Mouse (Mus musculus) liver, embryonic 14.5 days (tissue): ENCODE results near the gene Bbs9. TPM values are rescaled to one million over a fixed set of nuclear protein-coding genes. Genes with fewer than 3 reads are reported as not detected.

Experiments
- ATAC-seq: fragments of 200-750 bp; cut with Nextera tagmentation; 2 replicates; pipeline ENCODE4 v1.8.0; 2017; ENCODE audit warnings: moderate number of reproducible peaks, mild to moderate bottlenecking, moderate library complexity; ENCODE audit not compliant: insufficient read depth
- DNase-seq, 3 experiments: peaks; one replicate each; pipeline ENCODE4 v3.0.0-alpha.2; 2012 to 2013; ENCODE audit warnings: low read depth in 3 of 3, low spot score in 3 of 3
- H3K27ac ChIP-seq: fragments of 300-500 bp; sonication (generic); 2 replicates; pipeline ENCODE4 v1.5.1; 2014; ENCODE audit warnings: moderate library complexity, mild to moderate bottlenecking, control low read depth, inconsistent platforms
- H3K27me3 ChIP-seq: fragments of 300-500 bp; sonication (generic); 2 replicates; pipeline ENCODE4 v1.6.1; 2014; ENCODE audit warnings: mild to moderate bottlenecking, low read length, moderate library complexity; ENCODE audit not compliant: control insufficient read depth, insufficient read depth
- H3K36me3 ChIP-seq: fragments of 300-500 bp; sonication (generic); replicated peaks from 2 replicates; pipeline ENCODE4 v1.6.1; 2014; ENCODE audit warnings: low read depth; ENCODE audit not compliant: control insufficient read depth, insufficient read depth
- H3K4me1 ChIP-seq, 2 experiments: fragments of 200-500 bp in 1 of 2; fragments of 300-500 bp in 1 of 2; sonication (generic) in 1 of 2; replicated peaks; 2 replicates each; pipeline ENCODE4 v1.6.1; 2012 to 2014; ENCODE audit warnings: antibody characterized with exemption in 1 of 2, inconsistent platforms in 1 of 2, low read length in 1 of 2; ENCODE audit not compliant: control insufficient read depth in 2 of 2, insufficient read depth in 2 of 2
- H3K4me2 ChIP-seq: fragments of 300-500 bp; sonication (generic); 2 replicates; pipeline ENCODE4 v1.6.1; 2014; ENCODE audit warnings: low read depth, mild to moderate bottlenecking, control low read depth, moderate library complexity
- H3K4me3 ChIP-seq, 2 experiments: fragments of 200-500 bp in 1 of 2; fragments of 300-500 bp in 1 of 2; sonication (generic) in 1 of 2; 2 replicates each; pipeline ENCODE4 v1.5.1; 2012 to 2014; ENCODE audit warnings: low read depth in 2 of 2, low read length in 2 of 2, mild to moderate bottlenecking in 2 of 2, control low read depth in 1 of 2, inconsistent platforms in 1 of 2, moderate library complexity in 1 of 2; ENCODE audit not compliant: insufficient read depth in 1 of 2
- H3K9ac ChIP-seq: fragments of 300-500 bp; sonication (generic); replicated peaks from 2 replicates; pipeline ENCODE4 v1.6.1; 2014; ENCODE audit warnings: mild to moderate bottlenecking, control low read depth, moderate library complexity
- H3K9me3 ChIP-seq: fragments of 300-500 bp; sonication (generic); 2 replicates; pipeline ENCODE4 v1.6.1; 2016; ENCODE audit warnings: low read length, mixed read lengths; ENCODE audit not compliant: control insufficient read depth
- CTCF ChIP-seq: IDR thresholded peaks from 2 replicates; pipeline ENCODE4 v1.5.1; 2016; ENCODE audit warnings: antibody characterized with exemption, low read depth, control low read depth
- EP300 ChIP-seq: IDR thresholded peaks from 2 replicates; pipeline ENCODE4 v1.6.1; 2016; ENCODE audit warnings: antibody characterized with exemption, low read depth
- WGBS: fragments of 180-500 bp; shearing (Covaris S2); extraction: QIAGEN DNeasy Blood & Tissue Kit; methylation state at CpG from one replicate; pipeline ENCODE4 v1.1.7; 2014; ENCODE audit not compliant: insufficient replicate concordance; 5-methylcytosine and 5-hydroxymethylcytosine counted together
- polyA plus RNA-seq, 2 experiments: library from polyadenylated mRNA; depleted of rRNA in 1 of 2; stranded (reverse) in 1 of 2; unstranded in 1 of 2; fragments of >200 nt; fragmentation: Nextera tagmentation in 1 of 2; extraction: Ambion mirVana in 1 of 2; gene quantifications; 2 replicates each; pipeline versions ENCODE4 v1.2.1 to v1.2.3; 2012 to 2014

Bbs9 gene
- polyA plus RNA-seq, 2 experiments, result 2.2 to 2.3 TPM

- TF ChIP-seq CTCF (no peak), EP300 (no peak)
- no peaks in the 10 kb centered on the region for H3K9me3 ChIP-seq
- whole genome bisulfite sequencing, result 18% methylated on average over 8 of the region's 8 CpGs
- H3K27me3 ChIP-seq, result no peaks in the 10 kb centered on the region
- H3K4me2 ChIP-seq, result peak overlapping the region; percentile 55
- ATAC-seq, result peak; percentile 46; the same call in 1 of the 2 replicates
- H3K9ac ChIP-seq, result peak overlapping the region; percentile 31
- peaks cover 34 to 64% of the 10 kb centered on the region in 2 experiments for H3K4me1 ChIP-seq
- H3K4me3 ChIP-seq, result no peak overlapping the region
- peak; percentile 26 to 58 (median 30) for DNase-seq
- peak overlapping the region; percentile 38 for H3K27ac ChIP-seq
- H3K36me3 ChIP-seq, result no peaks in the 10 kb centered on the region
Measured at GRCm38 (mm10) chr9:22810454-22810853, 334.9 kb downstream of the Bbs9 start.

GRCm38 (mm10) chr9:22811931-22812330 is 336.4 kb downstream of the Bbs9 start:
- H3K9ac ChIP-seq, result no peak overlapping the region
- no peaks in the 10 kb centered on the region for H3K9me3 ChIP-seq
- H3K4me3 ChIP-seq, result no peak overlapping the region
- H3K27me3 ChIP-seq, result no peaks in the 10 kb centered on the region
- H3K36me3 ChIP-seq, result no peaks in the 10 kb centered on the region
- peak overlapping the region; percentile 55; the same call in 1 of the 2 replicates for H3K4me2 ChIP-seq
- TF ChIP-seq EP300 (no peak), CTCF (no peak)
- peaks cover 31 to 56% of the 10 kb centered on the region in 2 experiments for H3K4me1 ChIP-seq
- no peak for ATAC-seq
- 69% methylated on average over 2 of the region's 2 CpGs for WGBS
- H3K27ac ChIP-seq, result no peak overlapping the region
- no peak for DNase-seq

- Histone ChIP-seq H3K4me2 (no peak overlapping the region), H3K4me3 (no peak overlapping the region), H3K9me3 (no peaks in the 10 kb centered on the region), H3K27ac (no peak overlapping the region), H3K4me1 (peaks cover 19 to 37% of the 10 kb centered on the region in 2 experiments), H3K27me3 (no peaks in the 10 kb centered on the region), H3K9ac (no peak overlapping the region), H3K36me3 (no peaks in the 10 kb centered on the region)
- ATAC-seq (no peak), DNase-seq (no peak)
- TF ChIP-seq CTCF, result no peak
- no peak for TF ChIP-seq EP300
- WGBS, result 26% methylated on average over 9 of the region's 9 CpGs
Measured at GRCm38 (mm10) chr9:22814407-22815092, 339.0 kb downstream of the Bbs9 start.

- WGBS, result 35% methylated on average over 7 of the region's 7 CpGs
- H3K36me3 ChIP-seq, result no peaks in the 10 kb centered on the region
Measured at GRCm38 (mm10) chr9:22815093-22815458, 339.6 kb downstream of the Bbs9 start.

GRCm38 (mm10) chr9:22819539-22819938 is 344.0 kb downstream of the Bbs9 start:
- H3K4me3 ChIP-seq, result no peak overlapping the region
- 64% methylated on average over 6 of the region's 6 CpGs for WGBS
- TF ChIP-seq EP300 (no peak), CTCF (no peak)
- H3K4me1 ChIP-seq, result peaks cover 0 to 7% of the 10 kb centered on the region in 2 experiments; a peak in 2 of 4 replicates
- no peaks in the 10 kb centered on the region for H3K9me3 ChIP-seq
- H3K9ac ChIP-seq, result no peak overlapping the region
- no peak for DNase-seq
- H3K4me2 ChIP-seq, result no peak overlapping the region
- H3K27me3 ChIP-seq, result no peaks in the 10 kb centered on the region
- ATAC-seq, result no peak
- H3K36me3 ChIP-seq, result no peaks in the 10 kb centered on the region
- H3K27ac ChIP-seq, result no peak overlapping the region

More at GRCm38 (mm10) chr9:22815093-22815458, 339.6 kb downstream of the Bbs9 start:
- no peaks in the 10 kb centered on the region for H3K9me3 ChIP-seq
- H3K27ac ChIP-seq, result no peak overlapping the region
- DNase-seq, result no peak
- ATAC-seq, result no peak
- peaks cover 16 to 34% of the 10 kb centered on the region in 2 experiments for H3K4me1 ChIP-seq
- no peaks in the 10 kb centered on the region for H3K27me3 ChIP-seq
- no peak overlapping the region for H3K9ac ChIP-seq
- no peak overlapping the region for H3K4me2 ChIP-seq
- H3K4me3 ChIP-seq, result no peak overlapping the region
- TF ChIP-seq CTCF (no peak), EP300 (no peak)
